In the genomic region with DNA sequence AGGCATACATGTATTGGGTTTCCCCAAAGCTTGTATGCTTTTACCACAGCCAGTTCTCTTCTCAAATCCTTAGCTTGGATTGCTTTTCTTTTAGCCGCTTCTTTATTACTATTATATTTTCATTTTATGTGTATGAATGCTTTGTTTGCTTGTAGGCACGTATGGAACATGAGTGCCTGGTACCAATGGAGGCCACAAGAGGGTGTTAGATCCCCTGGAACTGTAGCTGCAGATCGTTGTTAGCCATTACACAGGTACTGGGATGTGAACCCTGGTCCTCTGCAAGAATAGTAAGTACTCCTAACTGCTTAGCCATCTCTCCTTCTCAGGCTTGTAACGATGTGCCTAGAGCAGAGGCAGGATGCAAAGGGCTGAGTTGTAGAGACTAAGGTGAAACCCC, we compare ENCODE assay signal across 25 mouse cellular contexts.
DNase-seq lines count a peak whose midpoint lies in the region; ATAC-seq and TF ChIP-seq lines count a peak whose summit lies in the region.
"Had no signal": no experiment of that assay in that cellular context is flagged by ENCODE, and none has a peak within 500 bp of the region (broad histone marks: within the 10 kb centered on the region; RNA-seq: fewer than 3 reads in every experiment).

No protein-coding gene starts in this region.

- ATAC-seq in CD4-positive, CD25-positive, alpha-beta regulatory T cell, adult 4 months = no peak
- no peak for ATAC-seq in midbrain, postnatal 0 days (ENCODE audit: low FRiP score)
- ATAC-seq in midbrain, embryonic 15.5 days (replicated peaks) = no peak
- ATAC-seq: forebrain, embryonic 16.5 days; hindbrain, embryonic 16.5 days; intestine, embryonic 16.5 days had no signal

- WGBS in midbrain, postnatal 0 days = 87% methylated on average over 4 of the region's 4 CpGs
- 91% methylated on average over 4 of the region's 4 CpGs for WGBS in midbrain, embryonic 15.5 days

- H3K9ac ChIP-seq in midbrain, postnatal 0 days (replicated peaks; ENCODE audit: low read length, poor library complexity, severe bottlenecking) = no peak overlapping the region
- H3K9ac ChIP-seq in midbrain, embryonic 15.5 days = no peak overlapping the region
- H3K9ac ChIP-seq: embryonic facial prominence, embryonic 12.5 days; limb, embryonic 15.5 days; liver, embryonic 14.5 days; neural tube, embryonic 12.5 days had no signal

- H3K9me3 ChIP-seq in midbrain, postnatal 0 days (ENCODE audit: low read length) = no peaks in the 10 kb centered on the region
- no peaks in the 10 kb centered on the region for H3K9me3 ChIP-seq in midbrain, embryonic 15.5 days
- H3K9me3 ChIP-seq: embryonic facial prominence, embryonic 12.5 days; limb, embryonic 10.5 days; limb, embryonic 15.5 days; neural tube, embryonic 12.5 days had no signal

- DNase-seq in CD4-positive, CD25-positive, alpha-beta regulatory T cell, adult 2 months (ENCODE audit: low read depth, low spot score) = peak; percentile 1
- DNase-seq in layer of hippocampus, adult 2 months (ENCODE audit: low spot score in 2 of 2) = no peak
- DNase-seq in layer of hippocampus, adult 11-12 months (ENCODE audit: low spot score) = no peak
- no peak for DNase-seq in midbrain, postnatal 0 days (ENCODE audit: low spot score)
- no peak for DNase-seq in frontal cortex, postnatal 14 days (ENCODE audit: low spot score in 2 of 2)
- no peak for DNase-seq in ovary, adult 18-20 months (ENCODE audit: low spot score)
- DNase-seq: adrenal gland, postnatal 25 days; cerebellum, adult 11-12 months; cerebellum, adult 9-11 months; embryo, embryonic 11 days; heart, postnatal 14 days; kidney, postnatal 25 days; midbrain, embryonic 14.5 days had no signal

- H3K36me3 ChIP-seq in midbrain, postnatal 0 days (ENCODE audit: insufficient read depth, low read length) = no peaks in the 10 kb centered on the region
- no peaks in the 10 kb centered on the region for H3K36me3 ChIP-seq in midbrain, embryonic 15.5 days (replicated peaks)
- H3K36me3 ChIP-seq: embryonic facial prominence, embryonic 12.5 days; limb, embryonic 10.5 days; limb, embryonic 15.5 days; neural tube, embryonic 12.5 days had no signal

- H3K4me3 ChIP-seq in layer of hippocampus, adult 2 months = no peak overlapping the region
- no peak overlapping the region for H3K4me3 ChIP-seq in midbrain, postnatal 0 days (ENCODE audit: low read depth, low read length)
- H3K4me3 ChIP-seq in midbrain, embryonic 15.5 days = no peak overlapping the region
- H3K4me3 ChIP-seq: embryonic facial prominence, embryonic 12.5 days; limb, embryonic 10.5 days; limb, embryonic 15.5 days; myocyte; neural tube, embryonic 12.5 days had no signal

- H3K4me2 ChIP-seq in midbrain, postnatal 0 days (ENCODE audit: low read depth, low read length, poor library complexity, severe bottlenecking) = no peak overlapping the region
- H3K4me2 ChIP-seq in midbrain, embryonic 15.5 days = no peak overlapping the region
- H3K4me2 ChIP-seq: embryonic facial prominence, embryonic 12.5 days; limb, embryonic 15.5 days; neural tube, embryonic 12.5 days had no signal

- peak; percentile 38 for TF ChIP-seq CTCF in layer of hippocampus, adult 2 months (conservative IDR thresholded peaks at IDR 0.05)
- TF ChIP-seq CTCF in midbrain, postnatal 0 days (IDR thresholded peaks at IDR 0.05) = 0 out of 2 replicates have a peak, but pooled peaks have one; percentile 6

- no peaks in the 10 kb centered on the region for H3K27me3 ChIP-seq in midbrain, postnatal 0 days (ENCODE audit: insufficient read depth, low read length)
- no peaks in the 10 kb centered on the region for H3K27me3 ChIP-seq in midbrain, embryonic 15.5 days (replicated peaks)
- H3K27me3 ChIP-seq: embryonic facial prominence, embryonic 12.5 days; limb, embryonic 15.5 days; neural tube, embryonic 12.5 days had no signal

- peaks cover 7% of the 10 kb centered on the region; the same call in 1 of the 2 replicates for H3K4me1 ChIP-seq in midbrain, postnatal 0 days (ENCODE audit: insufficient read depth, low read length)
- peaks cover 11% of the 10 kb centered on the region for H3K4me1 ChIP-seq in midbrain, embryonic 15.5 days
- H3K4me1 ChIP-seq: embryonic facial prominence, embryonic 12.5 days; limb, embryonic 10.5 days; limb, embryonic 15.5 days had no signal

- no peak overlapping the region for H3K27ac ChIP-seq in layer of hippocampus, adult 2 months
- no peak overlapping the region for H3K27ac ChIP-seq in midbrain, postnatal 0 days (ENCODE audit: low read depth, low read length)
- no peak overlapping the region for H3K27ac ChIP-seq in midbrain, embryonic 15.5 days
- H3K27ac ChIP-seq: embryonic facial prominence, embryonic 12.5 days; limb, embryonic 10.5 days; limb, embryonic 15.5 days; liver, embryonic 14.5 days; macrophage; neural tube, embryonic 12.5 days had no signal
